Mouse (Mus musculus) G1E (cell line): ENCODE measurements around the gene Eps8. TPM values are rescaled to one million over a fixed set of nuclear protein-coding genes. Genes with fewer than 3 reads are reported as not detected.

ENCODE experiments used
- ATAC-seq: 2 replicates; pipeline ENCODE4 v1.8.0; 2016; ENCODE audit warnings: mild to moderate bottlenecking; ENCODE audit not compliant: insufficient number of reproducible peaks, poor library complexity, low FRiP score, severe bottlenecking; ENCODE audit errors: extremely low read depth
- DNase-seq: peaks from one replicate; pipeline ENCODE4 v3.0.0; 2012; ENCODE audit warnings: low spot score
- H3K27me3 ChIP-seq: 2 replicates; pipeline ENCODE4 v1.6.1; 2012; ENCODE audit warnings: mild to moderate bottlenecking, low read length, inconsistent platforms; ENCODE audit not compliant: insufficient read depth
- H3K36me3 ChIP-seq: replicated peaks from 2 replicates; pipeline ENCODE3; 2012; ENCODE audit warnings: mild to moderate bottlenecking, inconsistent platforms
- H3K4me1 ChIP-seq: 2 replicates; pipeline ENCODE4 v1.6.1; 2012; ENCODE audit warnings: low read depth, low read length, inconsistent platforms, mixed read lengths; ENCODE audit not compliant: insufficient read depth
- H3K4me3 ChIP-seq: 2 replicates; pipeline ENCODE4 v1.5.1; 2012; ENCODE audit warnings: low read depth, mild to moderate bottlenecking, inconsistent platforms, low read length, moderate library complexity, mixed read lengths
- H3K9me3 ChIP-seq: replicated peaks from 2 replicates; pipeline ENCODE4 v1.6.1; 2012; ENCODE audit warnings: inconsistent platforms
- CTCF ChIP-seq: IDR thresholded peaks from 2 replicates; pipeline ENCODE4 v1.5.1; 2012; ENCODE audit warnings: low read depth, low read length, inconsistent platforms, mixed read lengths
- GATA1 ChIP-seq: IDR thresholded peaks from 2 replicates; pipeline ENCODE4 v1.6.1; 2012; ENCODE audit warnings: borderline replicate concordance, low read length, inconsistent platforms, mixed read lengths
- GATA2 ChIP-seq: IDR thresholded peaks from 2 replicates; pipeline ENCODE4 v1.6.1; 2012; ENCODE audit warnings: low read depth, low read length, inconsistent platforms, borderline replicate concordance
- POLR2AphosphoS5 ChIP-seq: IDR thresholded peaks from 2 replicates; pipeline ENCODE4 v1.6.1; 2012; ENCODE audit warnings: low read depth, low read length, inconsistent platforms; ENCODE audit not compliant: insufficient replicate concordance
- TAL1 ChIP-seq: conservative IDR thresholded peaks from 2 replicates; pipeline ENCODE4 v1.6.1; 2012; ENCODE audit warnings: low read depth, low read length, inconsistent platforms, mixed read lengths
- polyA plus RNA-seq: library from polyadenylated mRNA; stranded (reverse); fragments of >175 nt; gene quantifications from 2 replicates; pipeline ENCODE4 v1.2.3, GENCODE M21; 2012
- total RNA-seq, 2 experiments: library from RNA; stranded (forward) in 1 of 2; stranded (reverse) in 1 of 2; fragments of 200-1000 nt in 1 of 2; fragments of >200 nt in 1 of 2; fragmentation: Nextera tagmentation in 1 of 2; gene quantifications; 2 replicates each; pipeline ENCODE4 v1.2.3; 2014 to 2017

Eps8 gene
- total and polyA plus RNA-seq, 3 experiments = 0.33 TPM; not detected in 2

DNA sequence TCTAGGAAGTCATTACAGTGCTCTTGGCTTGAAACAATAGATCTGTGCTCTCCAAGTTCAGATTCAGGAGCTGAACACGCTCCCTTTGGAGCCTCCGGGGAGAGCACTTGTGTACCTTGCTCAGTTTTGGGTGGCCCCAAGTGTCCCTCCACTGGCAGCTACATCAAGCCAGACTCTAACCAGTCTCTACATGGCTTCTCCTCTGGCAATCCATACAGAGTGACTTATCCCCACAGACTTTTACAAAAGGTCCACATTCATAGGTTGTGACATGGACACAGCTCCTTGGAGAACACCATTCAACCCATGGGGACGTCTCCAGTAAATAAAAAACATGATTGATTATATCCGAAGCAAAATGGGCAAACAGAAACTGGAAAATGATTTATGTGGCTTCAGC, 217.2 kb downstream of the Eps8 start:
- H3K36me3 ChIP-seq = no peaks in the 10 kb centered on the region
- no peak overlapping the region for H3K4me3 ChIP-seq
- DNase-seq (no peak), ATAC-seq (no peak)
- TF ChIP-seq GATA1 (no peak), POLR2AphosphoS5 (no peak), TAL1 (no peak), CTCF (no peak), GATA2 (no peak)
- H3K9me3 ChIP-seq = peaks cover 44% of the 10 kb centered on the region
- H3K4me1 ChIP-seq = no peaks in the 10 kb centered on the region
- H3K27me3 ChIP-seq = no peaks in the 10 kb centered on the region

DNA sequence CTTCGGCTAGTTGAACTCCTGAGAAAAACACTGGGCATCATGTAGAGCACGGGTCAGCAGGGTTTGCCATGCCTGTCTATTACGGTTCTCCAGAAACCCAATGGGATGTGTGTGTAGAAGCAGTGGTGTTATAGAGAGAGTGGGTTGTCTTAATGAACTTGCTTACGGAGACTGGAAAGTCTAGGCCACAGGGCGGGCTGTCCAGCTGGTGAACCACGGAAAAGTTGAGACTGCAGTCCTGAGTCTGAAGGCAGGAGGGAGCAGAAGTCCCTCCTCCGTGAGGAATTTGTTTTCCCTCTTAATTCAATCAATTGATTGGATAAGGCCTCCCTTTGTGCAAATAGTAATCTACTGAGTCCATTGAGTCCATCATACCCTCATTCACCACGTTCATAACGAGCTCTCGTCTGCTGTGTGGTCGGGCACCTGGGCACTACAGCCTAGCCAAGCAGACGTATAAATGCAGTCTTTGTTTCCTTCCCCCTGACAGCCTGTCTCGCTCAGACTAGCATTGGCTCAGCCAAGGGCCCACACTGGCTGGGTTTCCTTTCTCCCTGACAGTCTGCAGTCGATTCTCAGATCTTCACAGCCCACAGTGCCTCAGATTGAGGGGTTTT, 221.0 kb downstream of the Eps8 start:
- peaks cover 50% of the 10 kb centered on the region for H3K9me3 ChIP-seq
- ATAC-seq = no peak
- H3K4me3 ChIP-seq = no peak overlapping the region
- no peaks in the 10 kb centered on the region for H3K4me1 ChIP-seq
- no peaks in the 10 kb centered on the region for H3K36me3 ChIP-seq
- TF ChIP-seq TAL1 (no peak), CTCF (no peak), GATA2 (no peak), GATA1 (no peak), POLR2AphosphoS5 (no peak)
- H3K27me3 ChIP-seq = no peaks in the 10 kb centered on the region
- DNase-seq = no peak

Other genes with a start within 250 kb of the Eps8 start
- 151 and 153 TPM in 2 replicates for gene Strap, start 80.2 kb upstream of the Eps8 start, total RNA-seq (2014; fragmentation: Nextera tagmentation)
- 97.6 and 117 TPM in 2 replicates for gene Strap, start 80.2 kb upstream of the Eps8 start, total RNA-seq (2017)
- gene Strap, start 80.2 kb upstream of the Eps8 start, polyA plus RNA-seq = 26.2 and 38.1 TPM in 2 replicates
- 48.4 and 51.2 TPM in 2 replicates for gene Dera, start 99.7 kb upstream of the Eps8 start, total RNA-seq (2014; fragmentation: Nextera tagmentation)
- 69.4 and 73.5 TPM in 2 replicates for gene Dera, start 99.7 kb upstream of the Eps8 start, total RNA-seq (2017)
- 34.5 and 47.6 TPM in 2 replicates for gene Dera, start 99.7 kb upstream of the Eps8 start, polyA plus RNA-seq